Mouse (Mus musculus): ENCODE data around the gene Tbx4.

The Tbx4 gene

DNA sequence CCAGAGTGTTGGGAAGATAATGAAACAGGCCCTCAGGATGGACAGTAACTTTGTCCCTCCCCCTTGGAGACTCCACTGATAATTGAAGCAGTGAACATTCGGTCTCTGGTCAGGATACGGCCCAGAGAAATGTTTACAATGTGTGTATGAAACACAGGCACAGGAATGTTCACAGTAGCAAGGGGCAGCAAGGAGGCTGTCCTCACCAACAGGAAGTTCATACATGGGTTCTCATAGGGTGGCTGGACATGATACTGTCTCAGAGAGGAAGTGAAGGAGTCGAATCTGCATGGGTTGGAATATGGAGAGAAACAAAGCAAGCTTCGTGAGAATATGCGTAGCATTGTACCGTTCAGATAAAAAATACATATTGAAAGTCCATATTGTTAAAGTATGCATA, 74.1 kb downstream of the Tbx4 start:
- DNase-seq (ENCODE audit: extremely low read depth, low read depth, low spot score), result no peak

DNA sequence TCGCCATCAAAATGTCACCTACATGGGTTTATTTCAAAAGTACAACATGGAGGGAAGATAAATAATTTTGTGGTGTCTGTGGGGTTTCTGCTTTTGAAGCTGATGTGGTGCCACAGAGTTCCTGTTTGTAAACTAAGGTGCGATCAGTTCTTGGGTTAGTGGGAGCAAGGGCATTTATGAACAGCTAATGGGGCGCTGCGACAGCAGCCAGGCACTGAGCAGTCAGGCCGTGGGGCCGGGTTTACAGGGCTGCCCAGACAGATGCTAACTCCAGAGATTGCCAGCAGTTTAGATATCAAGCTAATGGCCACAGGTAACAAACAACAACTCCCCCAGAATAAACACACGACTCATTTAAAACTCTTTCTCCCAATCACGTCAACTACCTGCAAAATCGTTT, 75.3 kb downstream of the Tbx4 start:
- DNase-seq (ENCODE audit: extremely low read depth, low read depth, low spot score), result no peak
